Mouse (Mus musculus): ENCODE measurements around the gene Bend4.

DNA sequence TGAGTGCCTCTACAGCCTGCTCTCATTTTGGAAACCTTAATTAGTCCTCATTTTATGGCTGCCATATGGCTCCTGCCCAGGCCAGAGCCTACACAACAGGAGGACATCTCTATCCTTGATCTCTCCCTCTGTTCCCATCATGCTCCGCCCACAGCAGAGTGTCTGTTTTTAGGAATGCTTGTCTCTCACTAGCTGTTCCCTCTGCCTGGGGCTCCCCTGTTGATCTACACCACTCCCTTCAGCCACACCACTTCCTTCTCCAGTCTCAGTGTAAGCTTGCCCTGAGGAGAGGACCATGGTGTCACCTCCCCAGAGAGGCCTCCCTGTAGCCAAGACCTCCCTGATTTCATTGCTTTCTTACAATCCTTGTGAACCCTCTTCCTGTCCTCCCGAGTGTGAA is 18.4 kb upstream of the Bend4 start:
- TF ChIP-seq POLR2A (IDR thresholded peaks at IDR 0.05; ENCODE audit: borderline replicate concordance, control insufficient read depth, low read depth, low read length) (no peak), CTCF (IDR thresholded peaks at IDR 0.05; ENCODE audit: control insufficient read depth, insufficient read depth, low read length) (no peak)

All from bone marrow, adult 2 months (tissue).